Mouse (Mus musculus) liver, adult 2 months (tissue): ENCODE measurements around the gene BC004004. TPM values are rescaled to one million over a fixed set of nuclear protein-coding genes. Genes with fewer than 3 reads are reported as not detected.

Experiments
- DNase-seq: peaks from one replicate; pipeline ENCODE4 v3.0.0-alpha.2; 2011; ENCODE audit warnings: low read depth, low spot score; ENCODE audit errors: extremely low read depth
- H3K27ac ChIP-seq: fragments of 200-500 bp; replicated peaks from 2 replicates; pipeline ENCODE4 v1.5.1; 2012; ENCODE audit warnings: low read depth, mild to moderate bottlenecking, control low read depth, inconsistent platforms, low read length; ENCODE audit not compliant: insufficient read depth
- H3K27me3 ChIP-seq: fragments of 200-500 bp; 2 replicates; pipeline ENCODE4 v1.6.1; 2012; ENCODE audit warnings: mild to moderate bottlenecking, moderate library complexity, low read length, inconsistent platforms; ENCODE audit not compliant: control insufficient read depth, insufficient read depth
- H3K36me3 ChIP-seq: fragments of 200-500 bp; 2 replicates; pipeline ENCODE4 v1.6.1; 2012; ENCODE audit warnings: low read length, inconsistent platforms; ENCODE audit not compliant: control insufficient read depth, insufficient read depth
- H3K4me1 ChIP-seq: fragments of 200-500 bp; 2 replicates; pipeline ENCODE4 v1.6.1; 2011; ENCODE audit warnings: low read length; ENCODE audit not compliant: control insufficient read depth, insufficient read depth
- H3K4me3 ChIP-seq: fragments of 200-500 bp; 2 replicates; pipeline ENCODE4 v1.5.1; 2011; ENCODE audit warnings: low read depth, mild to moderate bottlenecking, control low read depth, low read length, moderate library complexity; ENCODE audit not compliant: insufficient read depth
- H3K79me2 ChIP-seq: fragments of 200-500 bp; 2 replicates; pipeline ENCODE4 v1.6.1; 2012; ENCODE audit warnings: inconsistent platforms, mild to moderate bottlenecking, low read length, moderate library complexity; ENCODE audit not compliant: control insufficient read depth, insufficient read depth
- H3K9ac ChIP-seq: fragments of 200-500 bp; 2 replicates; pipeline ENCODE4 v1.6.1; 2012; ENCODE audit warnings: low read depth, mild to moderate bottlenecking, control low read depth, inconsistent platforms, low read length
- CTCF ChIP-seq: fragments of 200-500 bp; IDR thresholded peaks from 2 replicates; pipeline ENCODE4 v1.5.1; 2011; ENCODE audit warnings: low read depth, low read length, control low read depth
- POLR2A ChIP-seq: fragments of 200-500 bp; IDR thresholded peaks from 2 replicates; pipeline ENCODE4 v1.6.1; 2011; ENCODE audit warnings: low read length, control low read depth; ENCODE audit not compliant: insufficient read depth; ENCODE audit errors: extremely low read depth
- WGBS: fragments of 180-500 bp; shearing (Covaris S2); methylation state at CpG from one replicate; pipeline ENCODE4 v1.1.7; 2018; 5-methylcytosine and 5-hydroxymethylcytosine counted together
- polyA plus RNA-seq: library from polyadenylated mRNA; depleted of rRNA; stranded (reverse); fragments of >200 nt; gene quantifications from 2 replicates; pipeline ENCODE4 v1.2.3, GENCODE M21; 2012
- total RNA-seq: library from RNA; depleted of rRNA; stranded (reverse); fragments of >200 nt; gene quantifications from 2 replicates; pipeline ENCODE4 v1.2.3, GENCODE M21; 2014

The BC004004 gene
- total and polyA plus RNA-seq, 2 experiments: 85.9 to 113 TPM

DNA sequence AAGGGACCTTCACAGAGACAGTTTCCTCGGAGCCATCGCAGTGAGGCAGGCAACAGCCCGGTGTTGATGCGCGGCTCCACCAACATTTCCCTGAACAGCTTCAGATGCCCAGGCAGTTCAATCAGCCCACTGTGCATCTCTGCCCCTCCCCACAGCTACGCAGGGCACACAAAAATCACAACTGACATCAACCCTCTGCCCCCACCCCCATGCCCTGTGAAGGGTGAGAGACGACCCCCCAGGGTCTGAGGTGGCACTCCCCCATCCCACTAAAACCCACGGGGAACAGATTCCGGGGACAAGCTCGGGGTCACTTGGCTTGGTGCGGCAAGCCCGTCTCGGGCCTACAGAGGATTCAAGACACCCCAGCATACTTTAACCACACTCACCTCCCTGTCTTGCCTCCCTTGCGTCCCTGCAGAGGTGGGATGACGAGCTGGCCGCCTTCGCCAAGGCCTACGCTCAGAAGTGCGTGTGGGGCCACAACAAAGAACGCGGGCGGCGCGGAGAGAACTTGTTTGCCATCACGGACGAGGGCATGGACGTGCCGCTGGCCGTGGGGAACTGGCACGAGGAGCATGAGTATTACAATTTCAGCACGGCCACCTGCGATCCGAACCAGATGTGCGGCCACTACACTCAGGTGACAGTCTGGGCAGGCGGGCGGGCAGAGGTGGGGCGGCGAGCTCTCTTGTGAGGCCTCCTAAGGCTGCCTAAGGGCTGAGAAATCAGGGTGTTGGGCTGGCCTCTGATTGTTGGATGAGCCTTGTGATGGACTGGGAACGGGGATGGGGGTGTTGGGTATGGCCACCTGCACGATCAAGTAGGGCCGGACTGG is 53.4 kb downstream of the BC004004 start:
- WGBS: 50% methylated on average over 41 of the region's 41 CpGs
- H3K4me1 ChIP-seq: no peaks in the 10 kb centered on the region
- H3K36me3 ChIP-seq: no peaks in the 10 kb centered on the region
- no peak for DNase-seq
- no peak overlapping the region for H3K27ac ChIP-seq
- no peak overlapping the region for H3K9ac ChIP-seq
- no peak overlapping the region for H3K4me3 ChIP-seq
- H3K27me3 ChIP-seq: no peaks in the 10 kb centered on the region
- no peaks in the 10 kb centered on the region for H3K79me2 ChIP-seq
- TF ChIP-seq POLR2A (no peak), CTCF (no peak)

DNA sequence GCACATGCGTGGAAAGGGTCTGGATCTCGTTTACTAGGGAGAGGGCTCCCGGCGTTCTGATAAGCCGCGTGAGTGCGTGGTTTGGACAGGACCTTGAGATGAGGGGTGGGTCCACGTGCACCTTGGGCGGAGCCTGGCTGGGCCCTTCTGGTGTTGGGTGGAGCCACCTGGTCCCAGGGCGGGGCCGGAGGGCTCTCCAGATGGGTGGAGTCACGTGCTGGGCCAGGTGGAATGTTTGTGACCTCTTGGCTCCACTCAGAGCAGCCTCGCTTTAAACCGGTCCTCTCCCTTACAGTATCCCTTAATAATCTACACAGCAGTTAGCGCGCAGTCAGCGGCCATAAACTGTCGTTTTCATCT is 54.0 kb downstream of the BC004004 start:
- 33% methylated on average over 18 of the region's 18 CpGs for WGBS
- Histone ChIP-seq H3K27me3 (no peaks in the 10 kb centered on the region), H3K4me3 (no peak overlapping the region), H3K9ac (no peak overlapping the region), H3K27ac (no peak overlapping the region), H3K79me2 (no peaks in the 10 kb centered on the region), H3K4me1 (no peaks in the 10 kb centered on the region), H3K36me3 (no peaks in the 10 kb centered on the region)
- TF ChIP-seq POLR2A: no peak
- no peak for TF ChIP-seq CTCF
- DNase-seq: peak; percentile 33

DNA sequence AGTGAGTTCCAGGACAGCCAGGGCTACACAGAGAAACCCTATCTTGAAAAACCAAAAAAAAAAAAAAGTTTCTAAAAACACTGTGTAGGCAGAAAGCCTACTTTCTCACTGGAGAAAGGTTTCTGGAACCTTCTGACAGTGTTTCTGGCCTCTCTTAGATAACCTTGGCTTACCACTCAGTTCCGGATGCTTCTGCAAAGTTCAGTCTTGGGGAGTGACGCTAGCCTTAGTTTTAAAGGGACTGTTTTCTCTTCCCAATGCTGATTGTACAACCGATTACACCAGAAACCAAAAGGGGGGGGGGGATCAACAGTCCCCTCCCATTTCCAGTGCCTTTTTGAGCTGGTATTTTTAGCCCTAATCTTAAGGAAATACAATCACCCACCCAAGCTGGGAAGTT is 55.0 kb downstream of the BC004004 start:
- H3K79me2 ChIP-seq: no peaks in the 10 kb centered on the region
- DNase-seq: no peak
- no peak overlapping the region for H3K27ac ChIP-seq
- no peaks in the 10 kb centered on the region for H3K36me3 ChIP-seq
- no peak overlapping the region for H3K4me3 ChIP-seq
- H3K4me1 ChIP-seq: no peaks in the 10 kb centered on the region
- no peaks in the 10 kb centered on the region for H3K27me3 ChIP-seq
- TF ChIP-seq POLR2A: no peak
- TF ChIP-seq CTCF: no peak
- no peak overlapping the region for H3K9ac ChIP-seq
- 85% methylated on average over 3 of the region's 3 CpGs for WGBS

GRCm38 (mm10) chr17:29325831-29326230 is 57.2 kb downstream of the BC004004 start:
- H3K9ac ChIP-seq: no peak overlapping the region
- H3K79me2 ChIP-seq: no peaks in the 10 kb centered on the region
- 86% methylated on average over 13 of the region's 13 CpGs for WGBS
- no peaks in the 10 kb centered on the region for H3K4me1 ChIP-seq
- no peak overlapping the region for H3K27ac ChIP-seq
- H3K36me3 ChIP-seq: no peaks in the 10 kb centered on the region
- DNase-seq: no peak
- H3K4me3 ChIP-seq: no peak overlapping the region
- TF ChIP-seq POLR2A (no peak), CTCF (no peak)
- H3K27me3 ChIP-seq: no peaks in the 10 kb centered on the region

- whole genome bisulfite sequencing: 46% methylated on average over 52 of the region's 52 CpGs
- Histone ChIP-seq H3K4me3 (no peak overlapping the region), H3K9ac (no peak overlapping the region), H3K27me3 (no peaks in the 10 kb centered on the region), H3K27ac (no peak overlapping the region), H3K4me1 (no peaks in the 10 kb centered on the region), H3K79me2 (no peaks in the 10 kb centered on the region), H3K36me3 (no peaks in the 10 kb centered on the region)
- TF ChIP-seq CTCF (no peak), POLR2A (no peak)
- DNase-seq: no peak
Measured at GRCm38 (mm10) chr17:29326531-29327529, 58.2 kb downstream of the BC004004 start.
